Mouse (Mus musculus) forelimb bud, embryonic 11.5 days (tissue): ENCODE measurements at regions not wholly inside any gene's neighbourhood (a gene's known extent, or its start where the extent isn't known, plus 50 kb on each side); places are given as distances from the start of the nearest gene placed in this dataset.

Experiments used
- DNase-seq: peaks from one replicate; pipeline ENCODE4 v3.0.0-alpha.2; 2012; ENCODE audit warnings: low read depth, low spot score

DNA sequence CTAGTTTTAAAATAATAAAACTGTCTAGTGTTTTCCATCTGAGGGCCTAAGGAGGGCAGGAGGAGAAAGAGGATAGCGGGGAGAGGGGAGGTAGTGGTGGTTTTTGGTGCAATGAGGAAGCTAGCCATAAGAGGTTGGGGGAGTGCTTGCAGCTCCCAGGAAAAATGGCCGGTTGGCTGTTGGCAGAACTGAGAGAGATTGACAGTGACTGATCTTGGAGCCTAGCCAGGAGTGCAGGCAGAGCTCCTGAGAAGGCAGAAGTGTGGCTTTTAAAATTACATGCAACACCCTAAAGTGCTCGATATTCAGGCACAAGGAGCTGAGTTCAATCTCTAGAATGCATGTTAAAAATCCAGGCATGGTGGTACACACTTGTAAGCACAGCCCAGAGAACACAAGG is 938.3 kb upstream of the 2610301B20Rik start:
- no peak for DNase-seq

DNA sequence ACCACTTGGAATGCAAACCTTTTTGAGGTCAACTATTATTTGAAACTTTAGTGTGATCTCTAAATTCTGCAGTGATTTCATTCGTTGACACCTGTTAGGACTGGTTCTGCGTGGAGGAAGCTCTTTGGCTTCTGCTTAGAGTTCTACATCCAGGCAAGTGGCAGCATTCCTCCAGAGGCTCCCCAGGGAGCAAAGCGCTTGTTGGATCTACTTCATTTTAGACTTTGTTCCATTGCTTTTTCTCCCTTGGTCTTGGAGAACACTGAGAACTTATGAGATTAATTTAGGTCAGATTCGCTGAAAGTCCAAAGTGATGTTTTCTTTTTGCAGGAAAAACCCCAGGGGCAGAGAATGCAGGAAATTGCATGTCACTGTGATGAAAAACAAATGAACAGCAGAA is 922.9 kb upstream of the 2610301B20Rik start:
- no peak for DNase-seq

DNA sequence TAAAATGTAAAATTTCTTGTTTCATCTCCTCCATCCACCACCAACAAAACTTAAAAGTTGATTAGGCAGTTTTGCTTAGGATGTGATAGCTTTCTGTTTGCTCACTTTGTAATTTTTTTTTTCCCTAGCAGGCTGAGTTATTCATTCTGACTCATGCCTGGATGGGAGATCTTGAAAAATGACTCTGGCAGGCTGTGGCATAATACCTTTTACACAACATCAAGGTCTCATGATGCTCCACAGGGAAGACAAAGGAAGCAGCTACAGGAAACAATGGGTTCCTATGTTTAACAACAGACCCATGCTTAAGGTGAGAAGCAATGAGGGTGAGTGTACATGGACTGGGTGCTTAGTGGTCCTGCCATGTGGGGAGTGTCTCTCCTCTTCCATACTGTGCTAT is 899.7 kb upstream of the 2610301B20Rik start:
- DNase-seq = no peak

DNA sequence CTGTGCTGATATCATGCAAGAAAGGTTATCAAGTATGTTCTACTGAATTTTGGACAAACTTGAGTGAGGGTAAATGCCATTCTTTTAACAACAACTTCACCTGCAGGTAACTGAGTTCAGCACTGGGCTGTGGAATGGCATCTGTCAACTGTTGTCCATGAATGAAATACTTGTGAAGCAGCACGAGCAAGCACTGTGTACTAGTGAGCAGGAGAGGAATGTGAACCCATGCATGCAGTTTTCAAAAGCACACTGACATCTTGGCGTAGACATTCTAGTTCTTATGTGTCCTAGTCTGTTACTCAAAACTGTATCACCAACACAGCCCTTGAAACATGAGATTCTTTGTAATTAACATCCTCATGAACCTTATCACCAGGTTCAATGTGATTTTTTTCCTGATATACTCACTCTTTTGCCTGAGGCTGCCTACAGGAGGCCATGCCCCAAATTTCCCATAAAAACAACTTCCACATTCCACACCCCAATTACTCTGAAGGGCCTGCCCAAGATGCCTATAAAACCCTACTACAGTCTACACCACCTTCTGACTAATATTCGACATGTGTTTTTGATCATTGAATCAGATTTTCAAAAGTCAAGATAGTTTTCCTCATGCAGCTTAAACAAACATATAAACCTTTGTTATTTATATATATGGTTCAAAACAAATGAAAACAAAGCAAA is 892.8 kb upstream of the 2610301B20Rik start:
- DNase-seq = peak; percentile 61

DNA sequence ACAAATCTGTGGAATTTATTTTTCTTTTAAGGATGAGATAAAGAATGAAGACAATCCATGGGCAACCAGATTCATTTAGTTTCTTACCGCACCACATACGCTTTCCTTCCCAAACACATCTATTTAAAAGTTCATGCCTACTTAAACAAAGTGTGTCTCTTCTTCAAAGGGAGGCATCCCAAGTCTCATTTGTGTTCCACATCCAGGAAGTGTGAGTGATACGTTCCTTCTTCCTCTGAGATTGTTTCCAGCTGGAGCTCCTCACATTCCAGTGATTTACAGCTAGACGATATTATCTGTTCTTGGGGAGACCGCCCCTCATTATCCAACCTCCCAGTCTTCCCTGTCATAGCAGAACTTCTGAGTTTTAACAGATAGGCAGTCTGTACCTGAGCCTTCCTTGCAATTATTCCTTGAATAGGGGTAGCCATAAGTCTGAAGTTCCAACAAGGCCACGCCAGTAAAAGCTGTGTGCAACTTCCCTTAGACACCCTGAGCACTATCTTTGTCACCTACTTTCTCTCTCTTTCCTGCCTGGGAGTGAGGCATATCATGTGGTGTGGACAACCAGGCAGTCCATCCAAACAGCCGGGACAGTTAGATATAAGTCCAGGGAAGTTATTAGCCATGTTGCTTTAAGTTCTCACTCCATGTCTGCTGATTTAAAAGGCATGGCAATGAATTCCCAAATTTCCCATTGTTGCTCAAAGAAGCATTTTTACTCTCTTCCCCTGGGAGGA is 891.3 kb upstream of the 2610301B20Rik start:
- DNase-seq = no peak

DNA sequence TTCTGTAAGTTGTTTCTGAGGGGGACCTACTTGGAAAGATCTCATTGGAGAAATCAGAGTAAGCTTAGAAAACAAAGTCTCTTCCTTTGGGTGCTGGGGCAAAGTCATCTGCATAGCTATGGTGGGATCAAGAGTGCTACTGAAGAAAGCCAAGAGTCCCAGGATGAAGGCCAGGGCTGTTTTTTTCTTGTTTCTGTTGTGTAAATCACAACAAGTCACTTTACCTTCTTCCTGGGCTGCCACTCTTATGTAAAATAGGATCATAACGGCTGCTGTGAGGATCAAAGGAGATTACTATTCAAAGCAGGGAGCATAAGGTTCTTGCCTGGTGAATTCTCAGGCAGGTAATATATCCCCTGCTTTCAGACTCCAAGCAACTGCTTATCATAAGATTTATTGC is 880.4 kb upstream of the 2610301B20Rik start:
- no peak for DNase-seq

DNA sequence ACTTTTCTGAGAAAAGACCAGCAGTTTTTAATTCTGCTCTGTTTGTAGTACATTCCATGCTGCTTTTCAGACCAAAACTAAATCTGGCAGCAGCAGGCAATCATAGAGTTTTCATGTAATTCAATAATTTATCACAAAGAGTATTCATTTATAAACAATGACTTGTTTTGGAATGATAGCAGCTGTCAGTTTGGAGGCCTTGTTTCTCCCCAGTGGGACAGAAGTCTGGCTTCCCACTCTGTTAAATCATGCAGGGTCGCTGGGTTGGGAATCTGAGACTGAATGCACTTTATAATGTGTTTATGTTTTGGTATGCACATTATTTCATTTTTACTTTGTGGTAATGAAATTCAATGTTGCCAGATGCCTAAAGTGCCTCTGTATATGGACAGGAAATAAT is 879.8 kb upstream of the 2610301B20Rik start:
- no peak for DNase-seq

DNA sequence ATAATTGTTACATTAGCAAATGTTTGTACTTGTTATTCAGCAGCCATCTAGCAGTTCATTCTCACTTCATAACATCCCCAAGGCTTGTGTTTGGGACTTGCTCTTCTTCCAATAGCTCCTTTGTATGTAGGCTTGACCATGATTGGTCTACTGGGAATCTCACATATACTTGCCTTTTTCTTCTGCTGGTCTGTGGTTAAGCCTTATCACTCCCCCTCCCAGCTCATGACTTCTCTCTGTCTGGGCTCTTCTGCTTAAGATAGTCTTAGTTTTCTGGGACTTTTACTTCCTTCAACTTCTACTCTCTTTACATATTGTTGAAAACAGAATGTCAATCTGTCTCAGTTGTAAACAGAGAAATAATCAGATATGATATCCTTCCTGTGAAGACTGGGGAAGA is 844.0 kb upstream of the 2610301B20Rik start:
- DNase-seq = no peak

DNA sequence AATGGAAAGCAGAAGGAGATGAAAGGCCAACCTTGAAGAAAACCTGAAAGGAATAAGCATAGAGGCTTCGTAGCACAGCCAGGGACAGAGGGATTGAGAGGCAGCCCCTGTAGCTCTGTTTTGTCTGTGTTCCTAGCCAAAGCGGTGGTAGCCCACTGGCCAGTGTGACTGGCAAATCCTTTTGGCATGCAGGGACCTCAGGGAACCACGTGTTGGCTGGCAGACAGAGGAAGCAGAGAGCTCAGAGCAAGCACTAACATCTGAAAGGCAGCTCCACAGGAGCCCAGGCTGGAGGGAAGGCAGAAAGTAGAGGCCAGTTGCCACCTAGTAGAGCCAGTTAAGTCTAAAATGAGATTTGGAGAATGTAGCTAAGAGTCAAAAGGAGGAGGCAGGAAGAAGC is 842.5 kb upstream of the 2610301B20Rik start:
- no peak for DNase-seq

DNA sequence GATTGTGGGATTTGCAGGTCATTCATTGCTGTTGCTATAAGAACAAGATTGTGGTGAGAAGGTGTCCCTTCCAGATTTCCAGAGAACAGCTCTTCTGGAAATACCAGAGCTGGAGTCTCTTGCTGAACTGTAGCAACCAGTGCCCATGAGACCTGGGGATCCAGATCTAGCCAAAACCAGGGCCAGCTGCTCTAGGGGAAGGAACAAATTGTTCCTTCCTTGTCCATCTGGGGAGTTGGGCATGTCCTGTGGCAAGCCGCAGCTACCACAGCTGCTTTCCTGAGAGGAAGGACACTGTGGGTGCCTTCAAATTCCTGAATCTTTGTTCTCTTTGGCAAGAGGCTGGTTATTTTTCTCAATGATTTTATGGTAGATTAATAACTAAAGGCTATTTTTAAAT is 839.0 kb upstream of the 2610301B20Rik start:
- no peak for DNase-seq

DNA sequence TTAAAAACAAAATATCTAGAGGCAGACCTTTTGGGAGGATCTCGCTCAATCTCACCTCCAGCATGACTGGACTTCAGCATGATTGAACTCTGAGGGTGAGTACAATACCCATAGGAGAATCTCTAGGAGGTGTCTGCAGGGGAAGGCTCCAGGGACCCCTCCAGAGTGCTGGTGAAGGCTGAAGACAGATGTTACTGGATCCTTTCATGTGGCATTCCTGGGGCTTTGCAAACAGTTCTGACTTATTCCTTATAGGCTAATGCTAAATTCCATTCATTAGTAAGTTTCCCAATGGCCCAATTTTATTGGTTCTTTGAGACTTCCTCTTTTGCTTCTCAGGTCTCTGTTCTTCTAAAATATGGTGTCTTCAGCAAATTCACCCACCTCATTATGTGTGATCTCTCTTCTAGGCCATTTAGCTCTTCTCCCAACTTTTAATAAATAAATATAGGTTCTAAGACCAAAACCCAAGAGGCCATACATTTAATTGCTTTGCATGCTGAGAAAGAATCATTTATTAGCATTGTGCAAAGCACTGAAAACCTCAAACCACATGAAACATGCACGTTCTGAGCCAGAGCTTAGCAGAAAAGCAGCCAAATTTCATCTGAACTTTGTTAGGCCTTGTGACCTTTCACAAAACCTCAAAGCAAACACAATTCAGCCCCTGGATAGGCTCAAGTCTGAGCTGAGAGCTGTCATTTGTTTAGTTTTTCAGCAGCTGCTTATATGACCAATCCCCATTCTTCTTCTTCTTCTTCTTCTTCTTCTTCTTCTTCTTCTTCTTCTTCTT is 832.8 kb upstream of the 2610301B20Rik start:
- DNase-seq = no peak

DNA sequence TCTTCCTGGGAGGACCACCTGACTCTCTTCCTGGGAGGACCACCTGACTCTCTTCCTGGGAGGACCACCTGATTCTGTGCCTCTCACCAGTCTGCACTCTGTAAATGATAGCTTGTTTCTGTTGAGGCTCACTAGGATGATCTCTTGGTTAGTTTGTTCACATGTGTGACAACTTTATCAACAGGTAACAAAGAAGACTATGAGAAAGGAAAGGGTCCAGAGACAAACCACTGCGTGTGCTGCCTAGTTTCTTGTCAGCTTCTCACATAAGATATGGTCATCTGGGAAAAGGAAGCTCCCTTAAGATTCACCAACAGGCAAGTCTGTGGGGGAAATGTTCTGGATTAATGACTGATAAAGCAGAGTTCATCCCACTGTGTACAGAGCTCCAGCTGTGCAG is 825.5 kb upstream of the 2610301B20Rik start:
- no peak for DNase-seq

DNA sequence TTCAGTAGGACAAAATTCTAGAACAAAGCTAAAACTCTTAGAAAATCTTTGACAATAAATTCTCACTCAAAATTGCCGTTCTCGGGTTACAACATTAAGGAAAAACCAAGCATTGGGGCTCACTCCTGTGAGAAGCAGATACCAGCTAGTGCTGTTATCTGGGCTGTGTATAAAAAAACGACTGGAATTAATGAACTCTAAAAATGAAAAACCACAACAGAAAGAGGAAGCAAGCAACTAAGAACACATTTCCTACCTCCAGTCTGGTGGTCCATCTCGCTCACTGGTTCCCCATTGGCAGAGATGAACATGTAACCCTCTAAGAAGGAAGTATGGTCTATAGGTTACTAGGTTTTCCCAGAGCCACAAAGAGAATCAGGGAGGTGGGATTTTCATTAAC is 824.9 kb upstream of the 2610301B20Rik start:
- DNase-seq = no peak

DNA sequence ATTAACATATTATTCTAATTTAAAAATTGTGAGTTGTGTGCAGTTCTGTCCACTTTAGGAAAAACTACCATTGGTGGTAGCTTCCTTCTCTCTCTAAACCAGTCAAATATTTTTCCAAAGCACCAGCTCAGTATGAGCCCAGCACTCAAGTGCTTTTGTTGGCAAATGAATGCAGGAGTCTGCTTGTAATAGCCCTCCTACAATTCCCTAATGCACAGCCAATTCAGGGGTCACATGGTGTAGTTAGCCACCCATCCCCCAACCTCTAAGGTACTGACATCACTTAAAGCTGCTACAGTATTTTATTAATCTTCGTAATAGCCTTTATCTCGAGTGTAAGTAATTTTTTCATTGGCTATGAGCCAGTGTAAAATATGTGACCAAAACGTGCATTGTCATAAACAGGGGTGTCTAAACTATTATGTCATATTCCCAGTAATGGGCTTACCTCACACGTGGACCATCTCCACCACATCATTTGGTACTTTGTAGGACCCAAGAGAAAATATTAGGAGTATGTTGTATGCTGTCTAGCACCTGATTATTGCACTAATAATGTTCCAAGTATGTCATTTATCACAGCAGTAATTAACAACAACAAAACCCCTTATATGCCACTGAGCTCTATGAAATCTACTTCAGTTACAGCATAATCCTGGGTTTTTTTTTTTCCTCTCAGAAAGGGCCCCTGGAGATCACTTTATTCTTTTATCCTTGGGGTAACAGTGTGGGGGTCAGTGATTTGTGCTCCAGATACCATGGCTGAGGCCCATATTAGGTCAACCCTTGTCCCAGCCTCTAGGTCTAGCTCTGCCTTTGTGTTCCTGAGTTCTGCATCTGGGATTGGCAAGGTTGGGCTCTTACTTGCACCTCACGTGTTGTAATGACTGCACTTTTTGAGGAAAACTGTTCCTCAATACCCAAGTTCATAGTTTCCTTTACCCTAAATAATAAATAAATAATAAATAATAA is 822.7 kb upstream of the 2610301B20Rik start:
- DNase-seq = no peak

DNA sequence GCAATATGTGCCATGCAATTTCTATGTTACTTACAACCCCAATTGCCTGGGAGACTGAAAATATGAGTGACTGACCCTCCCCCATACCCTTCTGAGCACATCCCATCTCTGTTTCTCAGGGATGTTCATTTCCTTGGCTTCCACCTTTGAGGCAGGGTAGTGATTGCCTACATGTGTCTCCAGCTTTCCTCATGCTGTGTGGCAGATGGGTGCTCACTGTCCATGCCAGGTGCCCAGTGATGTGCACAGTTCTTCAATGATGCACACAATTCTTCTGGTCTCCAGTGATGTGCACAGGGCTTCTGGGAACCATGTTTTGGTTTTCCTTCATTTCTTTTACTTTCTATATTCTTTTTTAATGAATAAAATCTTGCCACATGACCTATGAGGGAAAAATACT is 821.4 kb upstream of the 2610301B20Rik start:
- no peak for DNase-seq

DNA sequence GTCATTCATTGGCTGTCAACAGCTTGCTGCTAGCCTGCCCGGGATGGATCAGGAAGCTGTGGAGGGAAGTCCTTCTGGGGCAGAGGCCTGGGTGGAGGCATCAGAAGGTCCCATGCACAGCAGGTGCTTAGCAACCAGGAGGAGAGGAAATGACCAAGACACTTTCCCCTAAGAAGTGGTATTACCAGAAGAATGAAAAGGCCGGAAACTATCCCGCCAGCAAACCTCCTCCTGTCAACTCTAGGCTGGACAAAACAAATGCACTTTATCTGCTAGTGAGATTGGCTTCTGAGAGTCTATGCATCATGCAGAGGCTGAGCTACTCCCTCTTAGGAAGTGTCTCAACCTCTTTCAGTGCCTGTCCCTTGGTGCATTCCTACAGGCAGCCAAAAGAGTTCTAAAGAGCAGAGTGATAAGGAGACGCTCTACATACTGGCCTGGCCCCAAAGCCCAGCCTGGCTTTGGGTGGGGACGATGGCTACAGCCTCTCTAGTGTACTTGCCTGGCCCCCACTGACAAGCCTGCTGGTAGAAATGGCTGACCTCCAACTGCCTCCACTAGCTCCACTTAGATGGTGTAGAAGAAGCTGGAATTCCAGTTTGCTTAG is 801.7 kb upstream of the 2610301B20Rik start:
- DNase-seq = no peak

DNA sequence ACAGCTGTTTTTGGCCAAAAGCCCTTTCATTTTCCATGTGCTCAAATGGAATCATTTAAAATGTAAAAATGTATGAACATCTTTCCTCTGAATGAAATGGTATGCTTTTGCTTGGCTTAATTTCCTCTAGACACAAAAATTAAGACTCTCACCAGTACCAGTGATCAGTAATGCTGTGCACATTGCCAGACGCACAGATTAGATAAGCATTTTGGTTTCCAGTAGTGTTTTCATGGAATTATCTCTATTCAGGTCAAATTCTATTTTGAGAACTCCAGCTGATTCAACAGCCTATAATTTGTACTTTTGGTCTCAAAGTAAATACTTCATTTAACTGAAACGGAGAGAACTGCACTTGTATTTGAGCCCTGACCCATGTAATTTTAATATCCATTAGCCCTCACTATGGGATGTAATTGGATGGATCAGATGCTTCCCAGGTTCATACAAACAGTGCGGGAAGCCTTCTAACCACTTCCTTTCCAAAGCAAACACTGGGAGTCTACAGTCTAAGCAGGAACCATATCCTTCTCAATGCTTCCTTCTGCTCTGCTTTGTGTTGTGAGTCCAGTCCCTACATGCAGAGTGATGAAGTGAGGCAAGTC is 794.6 kb upstream of the 2610301B20Rik start:
- no peak for DNase-seq

DNA sequence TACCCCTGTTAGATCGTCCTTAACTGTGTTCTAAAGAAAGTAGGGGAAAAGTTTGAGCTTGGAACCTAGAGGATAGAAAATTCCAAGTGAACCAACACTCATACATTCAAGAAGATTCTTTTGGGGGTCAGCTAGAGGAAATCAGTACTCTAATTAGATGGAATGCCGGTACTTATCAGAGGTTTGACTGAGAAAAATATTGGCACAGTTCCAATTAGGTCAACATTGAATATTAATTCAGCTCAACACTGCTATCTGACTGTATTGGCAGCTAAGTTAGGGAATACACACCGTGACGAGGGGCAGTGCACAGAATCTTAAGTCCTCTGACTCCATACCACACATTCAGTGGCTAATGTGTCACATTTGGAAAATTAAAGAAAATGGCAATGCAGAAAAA is 759.5 kb upstream of the 2610301B20Rik start:
- no peak for DNase-seq

DNA sequence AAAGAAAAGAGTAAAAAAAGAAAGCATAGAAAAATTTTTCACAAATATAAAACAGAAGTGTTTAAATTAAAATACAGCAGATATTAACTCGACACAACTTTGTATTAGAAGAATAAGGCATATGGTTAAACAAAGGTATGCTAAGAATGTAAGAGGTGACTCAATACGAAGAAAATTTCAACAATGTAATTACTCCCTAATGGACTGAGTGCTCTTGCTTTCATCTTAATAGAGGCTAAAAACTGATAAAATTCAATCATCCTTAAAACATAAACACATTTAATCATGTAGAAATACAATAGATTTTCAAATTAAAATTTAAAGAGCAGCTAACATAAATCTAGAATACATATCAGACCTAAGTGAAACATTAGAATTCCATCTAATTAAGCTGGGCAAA is 756.3 kb upstream of the 2610301B20Rik start:
- DNase-seq = no peak

DNA sequence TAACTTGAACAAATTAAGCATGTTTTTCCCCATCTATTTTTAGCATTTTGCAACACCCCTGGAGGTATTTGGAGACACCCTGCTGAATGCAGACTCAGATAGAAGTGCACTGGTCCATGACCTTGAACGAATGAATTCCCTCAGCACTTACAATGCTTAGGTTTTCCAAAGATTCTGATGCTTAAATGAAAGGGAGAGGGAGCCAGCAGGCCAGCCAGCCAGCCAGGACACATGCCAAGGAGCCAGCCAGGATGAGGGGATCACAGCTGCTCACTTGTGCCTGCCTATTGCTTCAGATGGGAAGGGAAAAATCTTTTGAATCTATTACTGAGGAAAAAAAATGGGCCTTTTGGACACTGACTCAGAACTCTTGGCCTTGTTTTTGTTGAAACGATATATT is 750.0 kb upstream of the 2610301B20Rik start:
- no peak for DNase-seq
